Mouse (Mus musculus): Measurements from ENCODE around the gene Klf9.

Klf9 gene

DNA sequence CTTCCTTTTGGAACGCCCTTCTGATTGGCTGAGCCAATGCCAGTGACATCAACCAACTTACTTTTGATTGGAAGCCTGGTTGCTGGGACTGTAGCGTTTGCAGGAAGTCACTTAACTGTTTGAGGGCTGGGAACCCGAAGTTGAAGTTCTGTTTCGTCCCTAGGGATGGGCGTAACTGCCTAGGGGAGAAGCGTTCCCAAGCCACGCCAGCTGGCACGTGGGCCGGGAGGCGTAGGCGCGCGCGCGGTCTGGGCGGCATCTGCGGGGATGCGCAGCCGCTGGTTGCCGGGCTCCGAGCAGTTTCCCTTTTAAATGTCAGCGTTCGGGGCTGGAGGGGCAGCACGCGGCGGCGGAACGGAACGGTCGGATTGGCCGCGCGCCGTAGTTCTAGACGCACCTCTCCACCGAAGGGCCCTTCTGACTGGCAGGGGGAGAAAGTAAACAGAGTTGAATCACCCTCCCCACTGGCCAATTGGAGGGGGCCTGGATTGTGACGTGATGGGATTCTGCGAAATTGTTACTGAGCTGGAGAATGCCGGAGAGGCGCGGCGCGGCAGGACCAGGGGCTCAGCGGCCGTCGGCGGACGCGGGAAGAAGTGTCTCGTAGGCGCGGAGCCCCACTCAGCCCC, at the start of gene Klf9:
Klf9 (plus strand) TSS at position 538 of the 629 bp plus-strand sequence.
- DNase-seq (ENCODE audit: low read depth, low spot score) = peak; percentile 85

DNA sequence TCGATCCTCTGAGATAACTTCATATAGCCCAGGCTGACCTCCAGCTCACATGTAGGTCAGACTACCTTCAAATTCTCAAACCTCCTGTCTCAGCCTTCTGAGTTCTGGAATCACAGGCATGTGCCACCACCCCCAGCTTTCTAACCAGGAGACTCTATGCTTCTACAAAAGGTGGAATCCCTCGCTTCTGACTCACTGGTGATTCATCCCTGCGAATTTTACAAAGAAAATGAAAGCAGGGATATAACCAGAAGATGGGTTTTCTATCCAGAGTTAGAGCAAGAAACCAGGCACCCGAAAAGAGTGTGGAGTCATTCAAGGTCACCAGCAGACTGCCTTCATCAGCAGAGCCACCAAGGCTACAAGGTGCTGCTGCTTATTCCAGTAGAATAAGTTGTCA, 49.4 kb upstream of the Klf9 start:
- no peak for DNase-seq (ENCODE audit: low read depth, low spot score)

DNA sequence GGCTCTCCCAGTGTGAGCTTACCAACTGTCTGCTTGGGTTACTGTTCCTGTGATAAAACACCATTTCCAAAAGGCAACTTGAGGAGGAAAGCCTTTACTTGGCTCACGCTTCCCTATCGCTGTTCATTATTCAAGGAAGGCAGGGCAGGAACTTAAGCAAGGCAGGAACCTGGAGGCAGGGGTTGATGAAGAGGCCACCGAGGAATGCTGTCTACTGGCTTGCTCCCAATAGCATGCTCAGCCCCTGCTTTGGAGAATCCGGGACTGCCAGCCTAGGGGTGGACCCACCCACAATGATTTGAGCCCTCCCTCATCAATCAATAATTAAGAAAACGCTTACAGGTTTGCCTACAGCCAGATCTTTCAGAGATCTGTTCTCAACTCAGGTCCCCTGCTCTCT, 47.5 kb upstream of the Klf9 start:
- DNase-seq (ENCODE audit: low read depth, low spot score) = no peak

DNA sequence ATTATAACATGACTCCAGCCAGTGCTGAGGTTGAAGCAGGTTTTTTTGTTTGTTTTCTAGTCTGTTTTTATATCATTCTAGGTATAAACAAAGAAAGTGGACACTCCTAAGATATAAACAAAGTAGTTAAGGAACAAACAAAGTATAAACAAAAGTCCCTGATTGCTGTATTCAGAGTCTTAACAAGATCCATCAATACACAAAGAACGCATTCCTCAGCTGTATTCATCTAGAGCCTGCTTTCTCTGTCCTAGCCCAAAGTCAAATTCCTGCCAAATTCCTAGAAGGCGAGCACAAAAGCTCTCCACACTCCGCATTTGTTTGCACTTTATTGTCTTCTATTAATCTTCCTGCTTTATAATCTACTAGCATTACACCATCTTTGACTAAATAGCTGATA, 46.1 kb upstream of the Klf9 start:
- no peak for DNase-seq (ENCODE audit: low read depth, low spot score)

DNA sequence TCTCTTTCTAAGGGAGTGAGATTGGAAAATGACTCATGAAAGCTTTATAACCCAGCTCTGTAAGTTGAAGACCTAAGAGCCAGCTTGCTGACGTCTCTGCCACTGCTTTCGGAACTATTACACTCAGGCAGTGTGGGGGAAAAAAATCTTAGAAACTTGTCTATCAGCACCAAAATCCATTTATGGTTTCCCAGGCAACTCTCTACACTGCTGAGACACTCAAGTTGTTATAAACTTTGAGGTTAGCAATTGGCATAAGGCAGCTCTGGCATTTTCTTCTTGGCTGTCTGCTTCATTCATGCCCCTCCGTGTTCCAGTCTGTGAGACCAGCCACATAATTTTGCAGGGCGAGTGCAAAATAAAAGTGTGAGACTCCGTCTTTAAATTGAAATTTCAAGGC, 34.2 kb upstream of the Klf9 start:
- no peak for DNase-seq (ENCODE audit: low read depth, low spot score)

DNA sequence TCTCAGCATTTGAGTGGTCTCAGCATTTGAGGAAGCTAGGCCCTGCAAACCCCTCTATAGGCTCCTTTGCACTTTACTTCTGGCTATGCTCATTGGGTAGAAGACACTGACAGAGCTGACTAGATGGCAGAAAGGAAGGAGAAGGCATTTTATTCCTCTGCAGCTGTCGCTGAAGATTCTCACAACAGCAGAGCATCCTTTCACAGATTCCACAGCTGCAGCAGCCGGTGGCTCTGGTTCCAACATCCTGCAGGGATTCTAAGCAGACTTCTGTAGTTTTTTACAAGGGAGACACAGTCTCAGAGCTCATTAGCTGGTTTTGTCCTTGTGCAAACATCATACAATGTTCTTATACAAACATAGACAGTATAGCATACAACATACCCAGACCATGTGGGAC, 33.7 kb upstream of the Klf9 start:
- DNase-seq (ENCODE audit: low read depth, low spot score) = no peak

DNA sequence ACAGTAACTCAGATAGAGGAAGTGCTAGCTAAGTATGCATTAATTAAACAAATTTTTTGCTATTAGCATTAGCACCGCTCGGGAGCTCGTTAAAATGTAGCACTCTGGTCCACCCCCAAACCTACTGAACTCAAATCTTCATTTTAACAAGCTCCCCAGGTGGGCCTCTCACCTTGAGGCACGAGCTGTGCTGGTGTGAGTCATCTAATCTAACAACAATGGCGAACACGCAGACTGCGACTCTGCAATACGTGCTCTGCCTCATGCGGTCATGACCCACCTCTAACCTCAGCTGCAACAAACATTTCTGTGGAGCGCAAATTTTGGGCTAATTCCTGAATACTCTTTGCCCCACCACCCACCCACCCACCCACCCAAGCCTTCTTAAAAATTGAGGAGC, 19.2 kb upstream of the Klf9 start:
- DNase-seq (ENCODE audit: low read depth, low spot score) = no peak

DNA sequence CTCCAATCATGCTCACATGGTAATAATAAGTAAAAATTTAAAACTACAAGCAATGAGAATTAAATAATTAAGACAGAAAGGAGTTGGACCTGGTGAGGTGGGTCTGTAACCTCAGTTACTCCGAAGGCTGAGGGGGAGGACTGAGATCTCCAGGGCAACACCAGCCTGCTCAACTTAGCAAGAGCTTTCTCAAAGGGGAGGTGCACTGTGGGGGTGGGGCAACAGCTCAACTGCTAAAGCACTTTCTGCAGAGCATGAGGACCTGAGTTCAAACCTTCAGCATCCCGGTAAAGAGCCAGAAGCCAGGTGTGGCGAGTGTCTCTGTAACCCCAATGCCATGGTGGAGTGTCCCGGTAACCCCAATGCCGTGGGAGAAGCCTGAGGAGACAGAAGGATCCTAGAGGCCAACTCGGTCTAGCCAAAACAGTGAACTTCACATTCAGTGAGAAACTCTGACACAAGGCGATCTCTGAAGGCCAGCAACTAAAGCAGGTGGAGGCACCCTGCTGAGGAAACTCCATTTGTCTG, 16.9 kb upstream of the Klf9 start:
- DNase-seq (ENCODE audit: low read depth, low spot score) = no peak

DNA sequence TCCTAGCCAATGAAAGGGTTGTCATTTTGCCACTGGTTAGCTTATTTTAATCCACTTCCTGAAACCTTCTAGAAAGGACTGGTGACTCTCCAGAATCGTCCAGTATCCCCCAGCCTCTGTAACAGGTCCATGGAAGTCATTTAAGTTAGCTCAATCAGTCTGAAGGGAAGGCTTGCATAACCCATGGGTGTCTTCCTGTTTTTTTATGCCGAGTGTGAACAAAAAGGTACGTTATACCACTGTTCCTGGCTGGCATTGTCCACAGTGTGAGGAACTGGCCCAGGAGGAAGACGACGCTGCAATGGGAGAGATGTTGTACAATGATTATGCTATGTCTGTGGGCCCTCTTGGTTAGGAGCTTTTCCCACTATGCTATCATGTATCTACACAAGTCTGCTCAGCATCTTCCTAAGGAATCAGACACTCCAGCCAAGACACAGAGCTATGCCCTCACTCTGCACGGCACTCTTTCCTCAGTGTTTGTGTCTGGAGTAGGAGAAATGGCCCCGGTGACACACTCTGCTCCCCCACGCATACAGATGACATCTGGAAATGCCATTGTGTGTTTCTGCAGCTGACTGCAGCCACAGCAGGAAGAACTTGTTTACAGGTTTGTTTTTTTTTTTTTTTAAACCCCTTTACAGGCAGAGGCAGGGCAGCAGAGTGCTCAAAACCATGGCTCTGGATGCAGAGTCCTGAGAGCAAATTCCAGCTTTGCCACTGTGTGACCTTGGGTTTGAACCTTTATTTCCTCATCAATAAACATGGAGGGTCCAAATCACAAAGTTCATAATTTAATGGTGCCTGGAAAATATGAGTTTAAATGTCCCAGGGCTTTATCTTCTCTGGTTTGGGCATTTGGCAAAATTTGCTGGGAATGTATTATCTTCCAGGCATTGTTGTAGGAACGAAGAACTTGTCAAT, 15.5 kb upstream of the Klf9 start:
- DNase-seq (ENCODE audit: low read depth, low spot score) = no peak

DNA sequence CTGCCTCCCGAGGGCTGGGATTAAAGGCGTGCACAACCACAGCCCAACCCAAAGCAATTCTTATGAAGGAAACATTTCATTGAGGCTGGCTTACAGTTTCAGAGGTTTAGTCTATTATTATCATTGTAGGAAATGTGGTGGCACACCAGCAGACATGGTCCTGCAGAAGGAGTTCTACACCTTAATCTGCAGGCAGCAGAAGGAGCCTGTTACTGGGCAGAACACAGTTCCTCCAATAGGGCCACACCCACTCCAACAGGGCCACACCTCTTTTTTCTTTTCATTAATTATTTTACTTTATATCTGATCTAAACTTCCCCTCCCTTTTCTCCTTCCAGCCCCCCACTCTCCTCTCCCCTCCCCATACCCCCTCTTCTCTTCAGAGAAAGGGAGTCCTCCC, 11.1 kb upstream of the Klf9 start:
- no peak for DNase-seq (ENCODE audit: low read depth, low spot score)

DNA sequence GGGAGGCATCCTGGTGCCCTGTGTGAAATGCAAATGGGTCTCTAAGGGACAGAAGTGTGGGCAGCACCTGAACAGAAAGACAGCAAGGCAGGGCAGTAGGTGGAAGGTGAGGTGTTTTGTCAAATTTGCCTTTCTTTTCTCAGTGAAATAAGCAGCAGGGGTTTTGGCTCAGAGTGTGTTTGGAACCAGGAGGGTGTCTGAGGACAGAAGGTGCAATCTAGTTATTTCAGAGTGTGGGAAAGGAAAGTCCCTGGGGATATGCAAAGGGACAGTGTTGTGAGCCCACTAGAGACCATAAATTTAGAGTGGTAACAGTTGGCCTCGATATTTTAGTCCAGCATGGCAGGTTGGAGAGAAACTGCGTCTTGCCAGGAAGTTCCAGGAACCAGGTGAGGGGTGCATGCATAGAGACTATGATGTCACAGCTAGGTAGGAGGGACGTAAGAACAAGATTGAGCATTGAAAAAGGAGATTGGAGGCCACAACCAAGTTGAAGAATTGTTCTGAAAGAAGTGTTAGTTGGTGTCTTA, 8.9 kb upstream of the Klf9 start:
- no peak for DNase-seq (ENCODE audit: low read depth, low spot score)

DNA sequence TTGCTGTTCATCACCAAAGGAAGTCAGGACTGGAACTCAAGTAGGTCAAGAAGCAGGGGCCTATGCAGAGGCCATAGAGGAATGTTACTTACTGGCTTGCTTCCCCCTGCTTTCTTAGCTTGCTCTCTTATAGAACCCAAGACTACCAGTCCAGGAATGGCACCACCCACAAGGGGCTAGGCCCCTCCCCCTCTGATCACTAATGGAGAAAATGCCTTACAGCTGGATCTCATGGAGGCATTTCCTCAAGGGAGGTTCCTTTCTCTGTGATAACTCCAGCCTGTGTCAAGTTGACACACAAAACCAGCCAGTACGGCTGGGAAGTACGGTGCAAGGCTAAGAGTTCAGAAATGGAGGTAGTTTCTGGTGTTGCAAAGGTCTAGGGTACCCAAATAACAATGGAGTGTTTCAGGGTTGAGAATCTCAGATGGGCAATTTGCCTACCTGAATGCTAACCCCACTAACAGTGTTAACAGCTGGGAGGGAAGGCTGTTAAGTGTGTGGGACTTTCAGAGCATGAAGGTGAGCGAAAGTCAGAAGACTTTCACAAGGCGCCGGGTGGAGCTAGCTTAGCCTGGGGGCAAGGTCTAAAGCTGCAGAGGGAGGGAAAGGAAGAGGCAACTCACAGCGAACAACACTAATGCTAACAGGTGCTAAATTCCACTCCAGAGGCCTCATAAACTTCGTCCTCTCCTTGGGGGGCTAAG, 8.2 kb upstream of the Klf9 start:
- no peak for DNase-seq (ENCODE audit: low read depth, low spot score)

DNA sequence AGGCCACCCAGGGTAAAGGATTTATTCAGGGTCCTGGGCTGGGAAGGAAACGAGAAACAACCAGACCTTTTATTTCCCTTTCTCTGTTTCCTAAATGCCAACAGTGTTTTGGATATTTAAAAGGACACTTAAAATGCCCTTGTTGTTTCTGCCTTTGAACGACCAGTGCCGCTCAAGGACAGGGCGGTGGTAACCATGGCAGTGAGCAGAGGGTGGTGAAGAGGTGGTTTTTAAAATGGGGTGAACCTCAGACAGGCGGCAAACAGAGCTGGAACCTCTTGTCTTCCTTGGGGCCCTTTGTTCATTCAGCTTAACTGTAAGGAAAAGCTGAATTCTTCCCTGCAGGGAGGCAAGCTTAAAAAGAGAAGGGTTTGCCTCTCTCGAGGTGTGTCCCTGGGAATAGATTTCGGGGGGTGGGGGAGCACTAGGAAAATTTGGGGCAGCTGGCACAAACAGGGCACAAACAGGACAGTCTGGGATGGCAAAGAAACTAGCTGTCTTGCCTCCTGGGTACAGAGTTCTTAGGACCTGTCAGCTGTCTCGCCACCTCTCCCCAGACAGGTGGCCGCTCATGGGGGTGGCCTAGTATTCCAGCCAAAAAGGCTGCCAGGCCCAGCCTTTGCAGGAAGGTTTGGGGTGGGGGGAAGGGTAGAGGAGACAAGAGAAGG, 7.5 kb upstream of the Klf9 start:
- no peak for DNase-seq (ENCODE audit: low read depth, low spot score)

DNA sequence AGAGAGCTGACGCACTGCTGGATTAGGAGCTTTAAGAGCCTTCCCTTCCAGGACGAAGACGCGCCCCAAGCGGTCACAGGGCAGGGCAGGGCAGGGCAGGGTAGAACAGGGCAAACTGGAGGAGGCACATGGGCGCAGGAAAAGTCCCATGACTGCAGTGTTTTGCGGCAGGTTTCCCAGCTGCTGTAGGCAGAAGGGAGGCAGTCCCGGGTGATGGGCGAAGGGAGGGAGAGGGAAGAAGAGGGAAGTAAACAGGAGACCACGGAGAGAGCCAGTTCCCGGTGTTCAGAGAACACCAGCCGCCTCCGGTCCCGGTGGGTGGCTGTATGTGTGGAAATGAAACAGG, 7.0 kb upstream of the Klf9 start:
- no peak for DNase-seq (ENCODE audit: low read depth, low spot score)

DNA sequence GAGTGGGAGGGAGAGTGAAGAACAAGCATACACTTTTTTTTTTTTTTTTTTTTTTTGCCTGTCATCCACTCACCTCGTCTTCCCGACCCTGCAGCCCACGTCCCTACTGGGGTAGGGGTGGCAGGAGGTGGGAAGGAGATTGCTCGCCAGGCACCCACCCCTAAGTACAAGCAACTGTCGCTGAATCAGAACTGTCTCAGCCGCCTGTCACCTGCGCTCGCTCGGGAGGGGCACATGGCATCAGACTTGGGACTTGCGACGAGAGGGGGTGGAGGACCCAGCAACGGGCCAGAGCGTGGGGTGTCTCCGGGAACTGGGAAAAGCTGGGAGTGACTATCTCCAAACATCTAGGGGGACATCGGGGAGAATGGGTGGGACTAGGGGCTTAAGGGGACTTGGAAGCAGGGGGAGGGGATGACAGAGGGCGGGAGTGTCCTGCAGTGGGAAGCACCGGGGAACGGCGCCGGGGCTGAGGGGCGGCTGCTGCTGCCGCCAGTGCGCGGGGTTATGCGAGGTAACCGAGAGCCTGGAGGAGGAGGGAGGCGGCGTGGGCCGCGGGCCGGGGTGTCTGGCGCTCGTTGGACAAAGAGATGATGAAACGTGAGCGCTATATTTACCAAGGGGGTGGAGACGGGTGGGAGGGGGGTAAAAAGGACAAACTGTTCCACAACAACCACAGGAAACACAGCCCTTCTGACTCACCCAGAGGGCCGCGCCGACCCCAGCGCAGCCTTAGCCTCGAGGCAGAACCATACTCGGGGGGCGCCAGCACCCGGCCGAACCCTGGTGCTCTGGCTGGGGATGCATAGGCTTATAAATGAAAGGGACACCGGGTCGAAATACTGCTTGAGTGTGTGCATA, 6.4 kb upstream of the Klf9 start:
- no peak for DNase-seq (ENCODE audit: low read depth, low spot score)

DNA sequence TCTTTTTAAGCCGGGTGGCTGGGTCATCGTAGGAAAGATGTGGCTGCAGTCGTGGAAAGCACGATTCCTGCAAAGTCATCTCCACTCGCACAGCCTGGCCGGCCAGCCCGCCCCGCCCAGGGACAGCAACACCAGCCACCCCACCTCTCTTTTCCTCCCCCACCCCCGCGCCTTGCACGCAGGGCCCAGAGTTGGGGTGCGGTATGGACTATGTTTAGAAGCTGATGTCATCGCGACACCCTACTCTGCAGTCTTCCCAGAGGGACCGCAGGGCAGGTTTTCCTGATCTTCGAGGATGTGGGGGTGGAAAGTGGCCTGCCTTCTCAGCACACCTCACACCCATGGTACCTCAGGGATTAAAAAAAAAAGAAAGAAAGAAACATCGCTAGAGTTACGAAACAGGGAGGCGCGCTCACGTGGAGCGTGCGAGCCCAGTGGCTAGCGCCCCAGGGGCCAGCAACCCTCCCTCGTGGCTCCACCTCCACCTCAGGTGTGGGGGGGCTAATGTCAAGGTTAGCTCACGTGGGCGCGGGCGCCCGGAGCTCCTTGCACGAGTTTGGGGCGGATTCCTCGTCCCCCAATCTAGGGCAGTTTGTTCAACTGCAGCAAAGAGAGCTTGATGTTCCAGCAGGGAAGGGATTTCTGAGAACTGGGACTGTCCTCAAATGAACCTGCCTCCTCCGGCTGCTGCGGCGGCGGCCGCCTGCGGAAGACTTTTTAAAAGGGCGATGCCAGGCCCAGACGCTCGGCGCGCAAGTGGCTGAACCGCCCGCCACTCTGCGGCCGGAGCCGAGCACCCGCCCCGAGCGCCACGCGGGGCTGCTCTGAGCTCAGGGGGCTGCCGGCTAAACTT, 5.5 kb upstream of the Klf9 start:
- no peak for DNase-seq (ENCODE audit: low read depth, low spot score)

DNA sequence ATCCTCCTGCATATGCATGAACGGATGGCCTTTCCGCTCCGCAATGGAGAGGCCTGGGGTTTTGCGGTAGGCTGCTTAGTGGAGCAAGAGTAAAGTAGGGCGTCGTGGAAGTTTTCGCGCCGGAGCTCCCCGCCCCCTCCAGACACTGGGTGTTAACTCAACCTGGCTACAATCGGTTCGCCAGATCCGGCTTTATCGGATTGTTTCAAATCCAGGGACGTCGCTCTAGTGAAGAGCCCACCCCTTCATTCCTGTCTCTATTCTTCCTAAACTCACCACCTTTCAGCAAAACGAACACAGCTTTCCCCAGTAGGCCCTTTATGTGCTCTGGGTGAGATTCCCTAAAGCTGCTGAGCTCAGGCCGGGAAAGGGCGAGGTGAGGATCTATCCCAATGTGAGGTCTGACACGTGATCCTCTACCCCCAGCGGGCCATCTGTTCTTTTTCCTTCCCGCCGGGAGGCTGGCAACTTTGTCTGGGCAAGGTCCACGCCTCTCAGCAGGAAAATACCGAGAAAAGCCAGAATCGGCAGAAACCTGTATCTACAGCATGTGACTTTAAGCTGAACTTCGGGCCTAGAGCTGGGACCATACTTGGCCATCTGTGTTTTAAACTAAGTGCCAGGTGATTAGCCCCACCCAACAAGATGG, 4.7 kb upstream of the Klf9 start:
- no peak for DNase-seq (ENCODE audit: low read depth, low spot score)

DNA sequence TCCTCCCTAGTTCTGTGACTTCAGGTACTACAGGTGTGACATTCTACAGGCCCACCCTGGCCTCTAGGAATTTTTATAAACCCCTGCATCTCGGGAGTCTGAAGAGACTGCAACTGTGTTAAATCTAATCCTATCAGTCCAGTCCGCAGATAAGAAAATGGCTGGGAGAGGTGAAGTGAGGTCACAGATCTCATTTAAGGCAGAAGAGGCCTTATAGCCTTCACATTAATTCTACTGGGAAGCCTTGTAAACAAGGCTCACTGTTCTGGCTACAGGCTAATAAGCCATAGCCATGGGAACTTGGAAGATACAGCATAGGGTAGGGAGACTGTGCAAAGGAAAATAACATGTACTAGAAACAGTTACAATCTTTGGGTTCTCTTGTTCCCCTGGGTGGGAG, 3.7 kb upstream of the Klf9 start:
- DNase-seq (ENCODE audit: low read depth, low spot score) = no peak

DNA sequence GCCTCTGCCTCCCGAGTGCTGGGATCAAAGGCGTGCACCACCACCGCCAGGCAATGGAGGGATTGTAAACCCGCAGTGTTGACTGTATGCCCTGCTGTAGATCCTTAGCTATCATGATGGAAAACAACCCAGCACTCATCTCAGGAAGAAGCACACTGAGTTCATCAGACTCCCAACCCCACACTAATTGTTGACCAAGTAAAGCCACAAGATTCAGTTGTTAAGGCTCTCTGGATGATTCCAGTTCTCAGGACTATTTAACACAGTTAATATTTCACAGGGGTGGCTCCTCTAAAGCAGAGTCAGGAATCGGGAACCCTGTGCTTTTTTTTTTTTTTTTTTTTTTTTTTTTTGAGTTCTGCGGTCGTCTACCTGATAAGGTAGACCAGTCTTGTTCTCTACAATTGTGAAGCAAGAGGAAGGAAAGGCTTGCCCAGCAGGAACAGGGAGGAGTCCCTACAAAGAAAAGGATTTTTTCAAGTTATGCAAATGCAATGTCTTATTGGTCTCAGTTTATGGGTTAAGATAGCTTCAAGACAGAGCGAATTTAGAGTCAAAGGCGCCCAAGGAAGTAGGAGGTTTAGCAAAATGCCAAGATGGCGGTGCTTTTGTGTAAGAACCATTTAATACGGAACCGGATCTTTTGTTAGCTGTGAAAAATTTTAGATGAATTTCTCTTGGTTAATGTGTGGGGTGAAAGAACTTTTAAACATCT, 1.1 kb upstream of the Klf9 start:
- no peak for DNase-seq (ENCODE audit: low read depth, low spot score)

Measured in embryo, embryonic 11.5 days (tissue).